Mouse (Mus musculus) gastrocnemius, postnatal 25 days (tissue): ENCODE measurements around the gene Arhgap25. TPM values are rescaled to one million over a fixed set of nuclear protein-coding genes. Genes with fewer than 3 reads are reported as not detected.
"Not testable (repeated sequence)": the region's sequence is repeated elsewhere in the genome, so short reads cannot be mapped to it uniquely, and the experiment has no call there.

Experiments
- DNase-seq: peaks from one replicate; pipeline ENCODE4 v3.0.0; 2022
- total RNA-seq, 2 experiments: library from RNA; stranded (reverse); gene quantifications; 1 replicate in 1 of 2; 2 replicates in 1 of 2; pipeline ENCODE4 v1.2.3; 2021

The Arhgap25 gene
- total RNA-seq, 2 experiments from 2014 or later: 0.82 to 1.3 TPM

DNA sequence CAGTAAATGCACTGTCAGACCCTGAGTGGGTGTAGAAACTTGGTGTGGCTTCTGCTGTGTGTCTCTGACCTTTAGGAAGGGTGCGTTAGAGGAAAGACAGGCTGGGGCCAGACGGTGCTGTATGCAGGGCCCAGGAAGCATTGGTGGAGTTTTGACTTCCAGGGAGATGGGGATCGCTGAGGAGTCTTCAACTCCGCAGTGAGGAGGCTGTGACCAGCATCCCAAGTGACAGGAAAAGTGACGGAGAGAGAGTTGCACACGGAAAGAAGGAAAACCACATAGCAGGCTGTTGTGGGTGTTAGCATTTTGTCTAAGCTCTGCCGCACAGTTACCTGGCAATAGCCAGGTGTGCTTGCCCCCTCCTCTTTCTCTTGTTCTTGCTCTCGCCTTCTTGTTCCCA lies 3.2 kb upstream of the Arhgap25 start:
- DNase-seq: no peak

DNA sequence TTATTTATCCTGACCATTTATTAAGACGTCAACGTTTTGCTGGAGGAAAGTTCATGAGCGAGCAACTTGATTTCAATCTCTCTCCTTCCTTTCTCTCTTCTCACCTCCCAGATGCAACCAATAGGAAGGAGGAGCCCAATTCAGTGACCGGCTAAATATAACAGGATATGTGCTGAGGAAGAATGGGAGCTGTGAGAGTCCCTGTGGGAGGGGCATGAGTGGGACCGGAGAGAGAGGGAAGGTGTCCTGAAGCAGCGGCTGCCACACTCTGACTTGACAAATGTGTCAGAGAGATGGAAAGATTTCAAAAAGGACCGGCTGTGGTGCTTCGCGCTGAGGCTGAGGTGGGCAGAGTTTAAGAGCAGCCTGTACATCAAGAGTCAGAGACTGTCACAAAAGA lies 2.6 kb upstream of the Arhgap25 start:
- DNase-seq: no peak

DNA sequence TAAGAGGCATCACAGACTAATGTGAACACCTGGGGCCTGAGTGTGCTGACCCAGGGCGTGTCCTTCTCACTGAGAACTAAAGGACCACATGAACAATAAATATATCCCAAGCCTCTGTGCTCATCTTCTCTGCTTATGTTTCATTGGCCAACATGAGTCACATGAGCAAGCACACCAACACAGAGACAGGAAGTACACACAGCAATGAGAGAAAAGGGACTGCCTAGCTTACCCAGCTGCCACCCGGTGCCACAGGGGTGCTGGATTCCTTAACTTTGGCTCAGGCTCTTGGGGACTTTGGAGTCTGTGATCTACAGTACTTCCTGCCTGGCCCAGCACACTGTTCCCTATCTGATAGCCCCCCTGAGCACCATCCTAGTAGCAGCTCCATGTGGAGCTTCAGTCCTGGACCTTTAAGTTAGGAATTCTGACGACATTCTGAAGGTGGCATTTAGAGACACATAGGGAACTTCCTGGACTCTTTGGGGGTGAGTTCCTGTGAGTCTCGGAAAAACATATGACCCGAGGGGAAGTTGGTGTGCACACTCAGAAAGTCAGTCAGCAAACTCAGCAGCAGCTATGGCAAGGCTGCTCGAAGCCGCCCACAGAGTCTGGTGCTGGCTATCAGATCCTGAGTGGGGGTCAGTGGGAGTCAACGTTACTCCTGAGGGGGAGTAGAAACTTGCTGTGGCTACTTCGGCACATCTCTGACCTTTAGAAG lies 2.0 kb upstream of the Arhgap25 start:
- DNase-seq: no peak

DNA sequence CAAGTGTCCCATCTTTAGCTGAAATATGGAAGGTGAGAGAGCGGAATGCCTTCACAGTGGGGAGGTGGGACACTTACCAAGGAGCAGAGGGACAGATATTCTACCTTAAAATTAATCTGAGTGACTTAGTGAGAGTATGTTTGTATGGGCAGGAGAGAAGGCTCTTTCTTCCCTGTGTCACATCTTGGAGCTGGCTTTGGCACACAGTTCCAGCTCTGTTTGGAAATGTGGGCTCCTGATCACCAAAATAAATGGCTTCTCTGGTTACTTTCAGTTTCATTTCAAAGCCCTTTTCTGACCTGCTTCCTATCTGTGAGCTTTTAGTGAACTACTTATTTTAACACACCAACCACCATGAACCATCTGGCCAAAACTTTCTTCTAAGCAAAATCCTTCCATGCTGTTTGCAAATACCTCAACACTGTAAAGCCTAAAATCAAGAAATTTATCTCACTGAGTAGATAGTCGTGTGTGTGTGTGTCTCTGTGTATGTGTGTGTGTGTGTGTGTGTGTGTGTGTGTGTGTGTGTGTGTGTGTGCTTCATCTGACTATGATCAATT lies 1.5 kb downstream of the Arhgap25 start:
- no peak for DNase-seq

DNA sequence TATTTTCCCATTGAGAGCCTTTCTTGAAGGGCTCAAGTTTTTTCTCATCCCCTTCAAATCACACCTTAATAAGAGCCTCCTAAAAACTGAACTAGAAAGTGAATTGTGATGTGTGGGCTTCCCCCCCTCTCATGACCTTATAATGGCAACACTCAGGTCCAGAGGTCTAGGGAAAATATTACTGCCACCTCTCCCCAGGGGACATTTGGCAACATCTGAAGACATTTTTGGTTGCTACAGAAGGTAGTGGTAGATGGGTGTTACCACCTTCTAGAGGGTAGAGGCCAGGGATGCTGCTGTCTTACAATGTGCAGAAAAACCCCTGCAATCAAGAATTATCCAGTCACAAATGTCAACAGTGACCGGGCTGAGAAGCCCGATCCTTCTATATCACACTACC lies 2.7 kb downstream of the Arhgap25 start:
- DNase-seq: no peak

DNA sequence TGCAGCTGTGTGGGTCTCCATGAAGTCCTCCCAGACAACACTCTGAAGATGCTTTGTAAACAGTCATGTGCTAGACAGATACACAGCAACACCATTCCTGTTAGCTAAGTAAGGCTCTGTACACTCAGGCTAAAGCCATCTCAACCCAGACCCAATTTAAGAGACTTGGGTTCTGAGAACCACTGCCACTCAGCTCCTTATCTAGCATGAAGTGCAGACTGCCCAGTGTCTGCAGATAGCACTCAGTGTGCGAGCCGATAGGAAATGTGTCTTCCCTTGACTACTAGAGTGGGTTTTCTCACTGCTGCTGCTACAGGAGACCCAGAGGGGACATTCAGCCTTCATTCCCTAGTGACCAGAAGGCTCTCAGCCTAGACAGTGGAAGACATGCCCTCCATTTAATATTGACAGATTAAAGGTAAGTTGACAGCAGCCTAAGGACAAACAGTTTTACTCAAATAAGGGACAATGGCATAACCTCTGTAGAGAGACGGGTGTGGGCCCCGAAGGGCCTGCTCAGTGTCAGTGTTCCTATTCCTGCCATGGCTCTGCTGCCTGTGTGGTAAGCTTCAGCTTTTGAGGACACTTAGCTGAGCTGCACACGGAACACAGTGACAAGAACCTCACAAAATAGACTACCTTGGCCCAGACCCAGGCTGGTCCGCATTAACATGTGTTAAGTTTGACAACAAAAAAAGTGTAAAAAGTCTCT lies 5.1 kb downstream of the Arhgap25 start:
- DNase-seq: no peak

DNA sequence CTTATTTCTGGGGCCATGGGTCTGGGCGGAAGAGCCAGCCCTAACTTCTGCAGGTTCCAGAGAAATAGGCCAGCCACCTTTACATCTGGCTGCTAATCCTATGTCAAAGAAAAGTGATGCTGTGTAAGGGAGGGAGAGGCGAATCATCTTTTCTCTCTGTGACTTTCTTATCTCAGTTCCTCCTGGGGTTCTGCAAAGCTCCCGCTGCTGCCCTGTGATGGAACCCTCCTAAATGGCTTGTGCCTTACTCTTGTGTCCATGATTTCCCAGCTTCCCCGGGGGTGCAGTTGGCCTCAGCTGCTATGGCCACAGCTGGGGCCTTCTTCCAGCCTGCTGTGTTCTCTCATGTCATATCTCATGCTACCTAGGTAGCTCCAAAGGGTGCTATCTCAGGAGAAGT lies 5.7 kb downstream of the Arhgap25 start:
- no peak for DNase-seq

DNA sequence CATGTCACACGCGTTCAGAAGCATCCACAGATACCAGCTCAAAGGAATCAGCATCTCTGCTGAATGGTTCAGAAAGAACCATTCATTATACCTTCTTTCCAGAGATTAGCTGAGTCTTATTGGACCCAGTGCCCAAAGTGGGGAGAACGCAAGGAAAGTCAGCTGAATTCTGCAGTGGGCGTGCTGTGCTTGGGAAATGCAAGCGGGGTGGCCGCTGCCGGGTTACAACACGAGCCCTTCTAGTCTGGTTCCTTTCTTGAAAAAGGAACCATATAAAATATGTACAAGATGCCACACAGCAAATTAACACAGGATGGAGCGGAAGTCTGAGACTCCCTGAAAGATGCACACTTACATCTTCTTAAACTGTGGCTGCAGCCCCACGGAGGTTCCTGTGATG lies 7.9 kb downstream of the Arhgap25 start:
- no peak for DNase-seq

DNA sequence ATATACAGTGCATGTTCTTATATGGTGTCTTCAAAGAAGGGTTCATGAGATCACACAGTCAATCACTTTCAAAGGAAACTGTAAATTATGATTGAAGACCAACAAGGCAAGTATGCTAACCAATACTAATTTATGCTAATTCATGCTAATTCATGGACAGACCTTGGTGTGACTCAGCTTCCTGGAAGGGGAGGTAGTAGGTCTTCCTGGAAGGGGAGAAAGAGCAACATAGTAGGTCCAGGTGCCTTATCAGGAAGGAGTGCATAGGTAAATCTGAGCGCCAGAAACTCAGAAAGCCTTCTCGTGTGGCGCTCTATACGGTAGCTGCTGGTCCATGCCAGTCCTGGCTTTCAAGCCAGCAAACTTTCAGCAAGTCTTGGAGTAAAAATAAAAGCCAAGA lies 8.8 kb downstream of the Arhgap25 start:
- no peak for DNase-seq

DNA sequence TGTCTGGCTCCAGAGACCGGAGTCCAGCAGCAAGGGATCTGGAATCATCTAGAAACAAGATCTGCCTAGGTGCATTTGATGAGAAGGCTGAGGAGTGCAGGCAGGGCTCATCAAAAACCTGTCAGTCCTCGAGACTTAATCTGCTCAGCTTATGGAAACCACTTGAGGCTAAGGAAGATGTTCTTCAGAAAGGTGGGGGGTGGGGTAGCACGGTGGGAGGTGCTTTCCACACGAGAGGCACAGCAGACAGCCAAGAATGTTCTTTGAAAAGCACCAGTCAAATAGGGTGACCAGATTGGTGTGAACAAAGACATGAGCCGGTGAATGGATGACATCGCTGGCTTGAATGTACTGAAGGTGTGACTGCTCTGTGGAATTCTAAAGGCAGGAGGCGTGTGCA lies 9.3 kb downstream of the Arhgap25 start:
- no peak for DNase-seq

DNA sequence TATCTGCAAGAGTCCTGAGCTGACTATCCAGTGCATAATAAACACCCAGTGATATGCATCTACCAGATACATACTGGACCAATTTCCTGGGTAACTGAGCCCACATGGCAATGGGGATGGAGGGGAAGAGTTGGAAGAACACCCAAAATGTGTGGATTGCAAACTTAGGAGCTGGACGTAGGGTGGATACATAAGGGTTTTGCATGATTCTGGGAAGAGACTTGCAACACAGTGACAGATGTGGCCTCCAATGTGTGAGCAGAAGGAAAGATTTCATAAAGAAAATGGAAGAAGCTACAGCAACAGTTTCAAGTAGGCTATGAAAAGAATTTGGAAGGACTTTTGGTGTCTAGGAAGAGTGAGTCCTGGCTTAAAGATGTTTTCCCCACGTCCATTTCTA lies 10.0 kb downstream of the Arhgap25 start:
- no peak for DNase-seq

DNA sequence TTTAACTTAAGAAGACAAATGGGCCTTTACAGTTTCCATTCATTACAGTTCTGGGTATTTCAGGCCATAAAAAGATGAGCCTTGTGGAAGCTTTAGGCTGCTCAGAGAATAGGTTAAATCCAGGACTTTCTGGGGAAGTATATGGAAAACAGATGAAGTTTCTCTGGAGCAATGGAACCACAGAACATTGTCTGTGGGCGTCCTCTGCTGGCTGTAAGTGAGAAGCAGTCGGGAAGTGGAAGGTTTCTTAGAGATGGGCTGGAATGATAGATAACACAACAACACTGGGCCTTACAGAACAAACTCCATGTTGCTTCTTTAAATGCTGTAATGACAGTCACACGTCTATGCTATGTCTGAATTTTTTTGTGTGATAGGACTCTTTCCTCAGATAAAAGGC lies 10.8 kb downstream of the Arhgap25 start:
- DNase-seq: no peak

DNA sequence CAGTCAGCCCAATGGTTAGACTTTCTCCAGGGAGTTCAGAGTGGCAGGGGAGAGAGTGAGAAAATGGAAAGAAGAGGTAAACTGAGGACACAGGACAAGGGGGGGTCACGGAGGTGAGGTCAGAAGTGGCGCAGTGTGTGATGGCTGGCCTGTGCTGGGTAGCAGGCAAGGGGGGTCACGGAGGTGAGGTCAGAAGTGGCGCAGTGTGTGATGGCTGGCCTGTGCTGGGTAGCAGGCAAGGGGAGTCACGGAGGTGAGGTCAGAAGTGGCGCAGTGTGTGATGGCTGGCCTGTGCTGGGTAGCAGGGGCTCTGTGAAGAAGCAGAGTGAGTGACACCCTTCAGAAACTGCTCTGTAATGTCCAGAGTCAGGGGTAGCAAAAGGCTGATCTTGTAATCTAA lies 11.4 kb downstream of the Arhgap25 start:
- not testable (repeated sequence) for DNase-seq

DNA sequence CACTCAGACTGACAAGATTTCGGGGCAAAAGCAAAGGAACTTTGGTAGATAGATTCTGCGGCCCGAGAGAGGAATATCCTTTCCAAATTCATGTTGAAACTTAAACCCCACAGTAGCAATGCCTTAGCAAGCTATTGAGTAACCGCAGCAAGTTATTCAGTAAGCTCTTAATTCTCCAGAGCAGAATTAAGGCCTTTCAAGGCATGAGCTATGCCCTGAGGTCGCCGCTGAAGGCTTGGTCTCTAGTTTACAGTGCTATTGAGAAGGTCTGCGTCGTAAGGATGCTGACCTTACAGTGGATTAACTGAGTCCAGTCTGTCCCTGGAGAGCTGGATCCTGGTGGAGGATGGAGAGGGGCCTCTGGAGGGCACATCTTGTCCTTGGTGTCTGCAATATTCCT lies 12.5 kb downstream of the Arhgap25 start:
- DNase-seq: no peak

DNA sequence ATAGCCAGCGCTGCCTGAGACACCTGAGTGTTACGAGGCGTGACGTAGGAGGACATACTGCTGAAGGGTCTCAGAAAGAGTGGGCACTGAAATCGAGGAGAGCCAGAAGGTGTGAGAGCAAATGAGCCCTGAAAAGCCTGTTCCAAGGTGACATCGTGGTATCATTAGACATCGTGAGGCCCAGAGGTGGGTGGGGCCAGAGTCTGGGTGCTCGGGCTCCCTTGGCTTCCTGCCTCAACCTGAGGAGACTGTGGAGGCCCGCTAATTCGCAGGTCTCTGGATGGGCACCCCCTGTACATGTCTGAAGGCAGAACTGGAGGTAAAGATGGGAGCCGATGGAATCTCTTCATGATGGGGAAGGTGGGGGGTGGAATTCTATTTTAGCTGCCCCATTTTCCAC lies 13.2 kb downstream of the Arhgap25 start:
- no peak for DNase-seq

DNA sequence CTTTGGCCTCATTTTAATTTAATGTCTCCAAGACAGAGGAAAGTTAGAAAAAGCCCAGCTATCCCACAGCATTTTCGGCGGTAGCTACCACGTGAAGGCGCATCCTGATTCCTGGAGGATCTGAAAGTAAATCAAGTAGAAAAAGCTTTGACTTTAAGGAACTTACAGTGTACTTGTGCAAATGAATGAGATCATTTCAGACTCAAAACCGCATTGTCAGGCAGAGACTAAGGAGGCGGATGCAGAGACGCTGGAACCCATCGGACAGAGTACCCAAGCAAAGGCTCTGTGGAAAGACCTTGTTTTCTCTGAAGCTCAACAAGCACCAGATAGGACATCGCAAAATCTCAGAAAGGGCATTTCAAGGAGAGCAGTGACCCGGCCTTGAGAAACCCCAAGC lies 14.4 kb downstream of the Arhgap25 start:
- DNase-seq: no peak

DNA sequence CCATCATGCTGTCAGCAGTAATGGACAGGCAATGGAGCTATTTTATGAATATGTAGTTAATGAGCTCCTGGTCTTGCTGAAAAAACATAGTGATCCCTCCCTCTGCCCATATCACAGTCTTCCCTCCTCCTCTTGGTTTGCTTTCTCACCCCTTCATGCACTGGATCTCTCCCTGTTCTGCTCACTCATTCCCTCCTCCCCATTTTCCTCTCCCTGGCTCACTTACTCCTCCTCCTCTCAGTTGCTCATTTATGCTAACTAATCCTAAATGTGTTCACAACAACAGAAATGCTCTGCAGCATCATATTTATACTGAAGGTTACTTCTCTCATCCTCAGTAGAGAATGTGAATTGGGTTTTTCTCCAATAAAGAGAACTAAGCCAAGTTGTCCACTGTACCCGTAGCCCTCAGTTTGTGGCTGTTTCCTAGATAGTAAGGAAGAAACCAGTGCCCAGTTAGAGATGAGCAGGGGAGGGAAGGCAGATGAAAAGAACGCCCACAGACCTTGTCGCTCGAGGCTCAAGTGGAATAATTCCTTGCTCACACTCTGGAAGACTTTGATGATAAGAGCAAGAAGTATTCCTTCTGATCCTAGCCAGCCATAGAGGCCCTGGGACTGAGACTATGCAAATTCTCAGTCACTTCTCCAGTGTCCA lies 15.2 kb downstream of the Arhgap25 start:
- DNase-seq: no peak

DNA sequence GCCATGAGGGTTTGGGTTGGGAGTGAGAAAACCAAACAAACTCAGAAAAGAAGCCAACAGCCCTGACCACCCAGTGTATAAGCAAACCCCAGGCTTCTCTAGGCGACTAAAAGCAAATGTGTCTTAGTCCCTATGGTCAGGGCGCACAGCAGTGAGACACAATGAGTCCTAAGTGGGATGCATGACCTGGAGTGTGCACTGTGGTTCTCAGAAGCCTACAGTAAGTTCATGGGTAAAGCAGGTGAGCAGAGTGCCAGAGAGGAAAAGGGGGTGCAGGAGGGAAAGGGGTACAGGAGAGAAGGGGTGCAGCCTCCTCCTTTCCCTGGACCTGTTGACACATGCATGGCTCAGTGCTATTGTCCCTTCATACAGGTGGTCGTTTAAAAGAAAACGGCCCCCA lies 18.7 kb downstream of the Arhgap25 start:
- no peak for DNase-seq

DNA sequence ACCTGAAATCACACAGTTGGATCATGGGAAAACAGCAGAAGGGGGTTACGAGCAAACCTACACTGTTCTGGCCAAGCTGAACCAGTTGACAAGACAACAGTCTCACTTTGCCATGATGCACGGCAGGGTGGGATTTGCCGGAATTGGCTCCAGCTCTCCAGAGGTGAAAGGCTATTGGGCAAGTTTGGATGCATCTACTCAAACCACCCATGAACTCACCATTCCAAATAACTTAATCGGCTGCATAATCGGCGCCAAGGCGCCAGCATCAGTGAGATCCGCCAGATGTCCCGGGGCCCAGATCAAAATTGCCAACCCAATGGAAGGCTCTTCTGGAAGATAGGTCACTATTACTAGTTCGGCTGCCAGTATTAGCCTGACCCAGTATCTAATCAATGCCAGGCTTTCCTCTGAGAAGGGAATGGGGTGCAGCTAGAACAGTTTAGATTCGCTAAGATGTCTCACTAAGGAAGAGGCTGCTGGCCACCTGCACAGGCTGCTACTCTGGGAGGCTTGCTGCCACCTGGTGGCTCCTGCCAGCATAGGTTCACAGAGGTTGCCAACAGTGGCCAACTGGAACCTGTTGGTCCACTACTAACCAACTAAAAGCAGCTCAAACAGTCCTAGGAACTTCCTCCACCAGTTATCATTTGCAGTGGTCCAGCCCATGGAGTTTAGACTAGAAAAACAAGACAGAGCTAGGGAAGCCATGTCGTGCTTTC lies 19.9 kb downstream of the Arhgap25 start:
- peak; percentile 34 for DNase-seq

DNA sequence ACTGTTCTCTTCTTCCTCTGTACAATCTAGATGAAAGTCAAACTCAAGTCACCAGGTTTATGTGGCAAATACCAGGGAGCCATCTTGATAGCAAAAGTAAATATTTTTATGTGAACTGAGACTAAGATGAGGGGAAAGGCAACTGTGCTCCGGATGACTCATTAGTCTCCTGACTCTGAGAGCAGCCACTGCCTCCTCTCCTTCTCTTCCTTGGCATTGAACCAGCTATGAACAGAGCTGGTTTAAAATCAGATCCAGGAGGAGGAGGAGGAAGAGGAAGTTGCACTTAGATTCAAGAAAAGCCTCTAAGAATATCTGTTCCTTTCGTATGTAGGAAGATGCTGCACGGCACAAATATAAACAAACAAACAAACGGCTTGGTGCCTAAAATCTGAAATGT lies 22.1 kb downstream of the Arhgap25 start:
- DNase-seq: no peak

DNA sequence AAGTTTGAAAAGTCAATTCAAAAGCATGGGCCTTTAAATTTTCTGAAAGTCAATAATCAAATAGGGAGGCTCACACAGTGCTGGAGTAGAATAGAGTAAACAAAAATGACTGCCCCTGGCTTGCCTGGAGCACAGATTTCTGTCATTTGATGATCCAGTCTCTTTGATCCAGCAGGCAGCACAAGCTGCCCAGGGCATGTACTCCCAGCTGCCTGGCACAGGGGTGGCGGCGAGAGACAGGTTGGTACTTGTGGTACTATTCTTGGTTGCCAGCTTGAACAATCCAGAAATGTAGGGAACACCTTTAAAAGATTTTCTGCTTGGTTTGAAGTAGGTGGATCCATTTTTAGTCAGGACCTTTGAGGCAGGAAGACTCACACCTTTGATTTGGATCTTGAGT lies 23.3 kb downstream of the Arhgap25 start:
- no peak for DNase-seq

DNA sequence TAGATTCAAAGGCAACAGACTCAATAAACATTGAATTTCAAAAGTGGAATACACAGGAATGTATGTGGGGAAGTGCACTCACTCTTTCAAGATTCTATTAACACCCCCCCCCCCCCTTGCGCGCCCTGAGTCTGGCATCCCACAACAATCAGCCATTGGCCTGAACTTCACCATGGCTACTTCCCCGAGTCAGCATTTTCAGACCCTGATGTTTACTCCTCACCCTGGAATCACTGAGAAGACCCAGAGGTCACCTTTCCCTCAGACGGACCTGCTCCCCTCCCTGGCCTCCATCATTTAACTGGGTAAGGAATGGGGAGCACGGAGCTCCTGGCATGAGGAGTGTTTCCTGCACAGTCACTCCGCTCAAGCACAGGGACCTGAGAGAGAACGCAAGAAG lies 28.2 kb downstream of the Arhgap25 start:
- DNase-seq: no peak

DNA sequence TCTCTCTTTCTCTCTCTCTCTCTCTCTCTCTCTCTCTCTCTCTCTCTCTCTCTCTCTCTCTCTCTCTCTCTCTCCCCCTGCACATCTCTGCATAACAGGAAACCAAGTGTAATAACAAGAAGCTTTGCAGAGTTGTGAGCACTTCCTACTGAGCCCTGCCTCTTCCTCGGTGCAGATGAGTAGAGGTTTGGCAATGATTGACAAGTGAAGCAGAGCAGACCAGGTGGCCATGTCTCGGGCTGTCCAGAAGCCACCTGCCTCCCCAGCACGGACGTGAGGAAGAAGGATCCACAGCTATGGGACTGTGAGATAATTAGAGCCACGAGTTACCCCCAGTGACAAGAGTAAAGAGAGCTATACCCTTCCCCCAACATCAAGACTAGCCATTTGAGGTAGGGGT lies 29.1 kb downstream of the Arhgap25 start:
- no peak for DNase-seq
